Mouse (Mus musculus) liver, embryonic 16.5 days (tissue): ENCODE measurements around the gene Stat5b. TPM values are rescaled to one million over a fixed set of nuclear protein-coding genes. Genes with fewer than 3 reads are reported as not detected.

Experiments used
- ATAC-seq: fragments of 200-750 bp; cut with Nextera tagmentation; 2 replicates; pipeline ENCODE4 v1.8.0; 2017; ENCODE audit warnings: low read depth, mild to moderate bottlenecking, moderate number of reproducible peaks, moderate library complexity
- H3K27ac ChIP-seq: fragments of 300-500 bp; sonication (generic); 2 replicates; pipeline ENCODE4 v1.5.1; 2014; ENCODE audit warnings: mild to moderate bottlenecking, low read length
- H3K27me3 ChIP-seq: fragments of 300-500 bp; sonication (generic); 2 replicates; pipeline ENCODE4 v1.6.1; 2014; ENCODE audit warnings: low read depth, low read length, mixed read lengths; ENCODE audit not compliant: control insufficient read depth, insufficient read depth
- H3K36me3 ChIP-seq: fragments of 300-500 bp; sonication (generic); 2 replicates; pipeline ENCODE4 v1.6.1; 2014; ENCODE audit warnings: mild to moderate bottlenecking; ENCODE audit not compliant: control insufficient read depth, insufficient read depth
- H3K4me1 ChIP-seq: fragments of 300-500 bp; sonication (generic); 2 replicates; pipeline ENCODE4 v1.6.1; 2014; ENCODE audit warnings: low read depth, low read length, mixed read lengths; ENCODE audit not compliant: control insufficient read depth
- H3K4me2 ChIP-seq: fragments of 300-500 bp; sonication (generic); 2 replicates; pipeline ENCODE4 v1.6.1; 2014; ENCODE audit warnings: low read depth, low read length, mixed read lengths
- H3K4me3 ChIP-seq: fragments of 300-500 bp; sonication (generic); 2 replicates; pipeline ENCODE4 v1.5.1; 2014; ENCODE audit warnings: low read depth, mild to moderate bottlenecking, low read length
- H3K9ac ChIP-seq: fragments of 300-500 bp; sonication (generic); 2 replicates; pipeline ENCODE4 v1.6.1; 2014; ENCODE audit warnings: low read depth, low read length
- H3K9me3 ChIP-seq: fragments of 300-500 bp; sonication (generic); replicated peaks from 2 replicates; pipeline ENCODE4 v1.6.1; 2016; ENCODE audit warnings: low read length; ENCODE audit not compliant: control insufficient read depth
- WGBS: fragments of 180-500 bp; shearing (Covaris S2); extraction: QIAGEN DNeasy Blood & Tissue Kit; methylation state at CpG from one replicate; pipeline ENCODE4 v1.1.7; 2014; ENCODE audit not compliant: insufficient replicate concordance; 5-methylcytosine and 5-hydroxymethylcytosine counted together
- polyA plus RNA-seq: library from polyadenylated mRNA; unstranded; fragments of >200 nt; fragmentation: Nextera tagmentation; extraction: Ambion mirVana; gene quantifications from 2 replicates; pipeline ENCODE4 v1.2.1, GENCODE M21; 2015

The Stat5b gene
- polyA plus RNA-seq, 1 experiment from 2014 or later = 22.6 TPM

- H3K27ac ChIP-seq = peak overlapping the region; percentile 73
- no peaks in the 10 kb centered on the region; the same call in 1 of the 2 replicates for H3K27me3 ChIP-seq
- H3K36me3 ChIP-seq = no peaks in the 10 kb centered on the region
- WGBS = under 1% methylated on average over 53 of the region's 55 CpGs
- peak overlapping the region; percentile 68 for H3K4me3 ChIP-seq
- ATAC-seq = peak; percentile 91
- H3K4me2 ChIP-seq = peak overlapping the region; percentile 91
- H3K9ac ChIP-seq = peak overlapping the region; percentile 66
- H3K4me1 ChIP-seq = peaks cover 22% of the 10 kb centered on the region
- H3K9me3 ChIP-seq = no peaks in the 10 kb centered on the region
Measured at GRCm38 (mm10) chr11:100860198-100861048, 9.9 kb upstream of the Stat5b start.

DNA sequence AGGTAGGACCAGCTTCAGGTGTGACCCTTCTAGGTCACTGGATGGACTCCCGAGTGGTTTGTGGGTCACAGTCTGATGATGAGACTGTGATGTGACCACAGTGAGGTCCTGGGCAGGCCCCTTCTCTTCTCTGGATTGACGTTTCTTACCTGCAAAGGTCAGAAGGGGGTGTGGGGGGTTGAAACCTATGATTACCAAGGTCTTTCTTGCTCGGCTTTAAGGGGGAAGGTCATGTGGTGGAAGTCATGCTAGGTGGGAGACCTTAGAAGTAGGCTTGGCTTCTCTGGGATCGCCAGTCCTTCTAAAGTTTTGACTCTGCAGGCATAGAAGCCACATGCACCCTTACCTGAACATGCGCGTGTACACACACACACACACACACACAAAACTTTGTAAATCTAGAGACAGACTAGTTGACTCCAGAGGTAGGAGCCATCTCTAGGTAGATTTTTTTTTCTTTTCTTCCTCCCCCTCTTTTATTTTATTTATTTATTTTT, 9.1 kb upstream of the Stat5b start:
- 50% methylated on average over 6 of the region's 6 CpGs for WGBS
- peak overlapping the region; percentile 68; the same call in 1 of the 2 replicates for H3K4me3 ChIP-seq
- no peaks in the 10 kb centered on the region for H3K36me3 ChIP-seq
- H3K27me3 ChIP-seq = no peaks in the 10 kb centered on the region; the same call in 1 of the 2 replicates
- H3K9me3 ChIP-seq = no peaks in the 10 kb centered on the region
- H3K9ac ChIP-seq = no peak overlapping the region
- ATAC-seq = no peak
- H3K4me2 ChIP-seq = peak overlapping the region; percentile 91
- no peak overlapping the region for H3K27ac ChIP-seq
- H3K4me1 ChIP-seq = peaks cover 22% of the 10 kb centered on the region

DNA sequence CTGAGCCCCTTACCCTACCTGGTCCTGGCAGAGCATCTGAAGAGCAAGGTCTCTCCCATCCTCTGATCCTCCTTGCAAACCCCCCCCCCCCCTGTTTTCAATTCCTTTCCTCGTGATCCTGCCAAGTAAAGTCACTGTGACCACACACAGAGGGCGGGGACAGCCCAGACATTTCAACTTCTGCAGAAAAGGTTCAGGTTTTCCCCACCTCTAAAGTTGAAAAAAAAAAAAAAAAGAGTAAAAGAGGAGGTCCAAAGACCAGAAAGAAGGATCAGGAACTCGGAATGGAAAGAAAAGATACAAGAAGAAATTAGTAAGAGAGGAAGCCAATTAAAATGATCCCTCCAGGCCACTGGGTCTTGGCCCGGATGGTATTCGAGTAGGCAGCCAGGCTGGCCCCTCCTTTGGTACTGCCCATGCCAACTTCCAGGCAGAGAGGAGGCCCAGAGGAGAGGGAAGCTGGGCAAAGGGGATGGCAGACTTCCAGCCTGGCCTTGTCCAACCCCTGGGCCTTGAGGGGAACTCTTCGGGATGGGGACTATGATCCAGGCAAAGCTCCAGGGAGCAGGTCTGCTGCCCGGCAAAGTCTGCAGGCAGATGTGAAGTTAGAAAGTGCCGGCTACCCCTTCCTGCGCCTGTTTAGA, 8.5 kb upstream of the Stat5b start, which contains the start of gene Stat5a:
TSS of gene Stat5a (plus strand) at position 417 of the 644 bp plus-strand sequence.
- Histone ChIP-seq H3K9ac (peak within 1 kb of the TSS; percentile 66), H3K4me2 (peak within 1 kb of the TSS; percentile 91), H3K4me3 (peak within 1 kb of the TSS; percentile 68), H3K27me3 (no peaks in the 10 kb centered on the region; the same call in 1 of the 2 replicates), H3K9me3 (no peaks in the 10 kb centered on the region), H3K27ac (no peak within 1 kb of the TSS; the same call in 1 of the 2 replicates), H3K36me3 (no peaks in the 10 kb centered on the region), H3K4me1 (peaks cover 26% of the 10 kb centered on the region)
- 61% methylated on average over 9 of the region's 9 CpGs for WGBS
- ATAC-seq = no peak

DNA sequence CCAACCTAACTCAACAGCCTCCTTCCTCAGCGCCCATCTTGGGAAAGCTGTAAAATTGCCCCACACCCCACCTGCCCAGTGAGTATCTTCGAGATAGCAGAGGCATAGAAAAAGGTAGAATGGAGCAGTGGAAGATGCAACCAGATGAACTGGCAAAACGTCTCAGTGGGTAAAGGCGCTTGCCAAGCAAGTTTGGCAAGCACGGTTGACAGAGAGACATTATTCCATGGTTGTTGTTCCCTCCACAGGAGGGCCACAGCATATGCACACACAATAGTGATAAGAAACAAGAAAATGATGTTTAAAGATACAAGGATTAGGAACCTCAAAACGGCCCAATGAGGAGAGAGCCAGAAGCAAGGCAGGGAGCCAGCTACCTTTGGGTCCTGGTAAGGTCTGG, 7.4 kb upstream of the Stat5b start:
- WGBS = 50% methylated on average over 6 of the region's 6 CpGs
- Histone ChIP-seq H3K9me3 (no peaks in the 10 kb centered on the region), H3K27me3 (peaks cover 2% of the 10 kb centered on the region; the same call in 1 of the 2 replicates), H3K4me3 (no peak overlapping the region), H3K4me2 (no peak overlapping the region), H3K27ac (no peak overlapping the region), H3K36me3 (no peaks in the 10 kb centered on the region), H3K9ac (no peak overlapping the region), H3K4me1 (peaks cover 27% of the 10 kb centered on the region)
- ATAC-seq = no peak

GRCm38 (mm10) chr11:100855178-100855577, 4.7 kb upstream of the Stat5b start:
- no peaks in the 10 kb centered on the region for H3K9me3 ChIP-seq
- no peak overlapping the region for H3K9ac ChIP-seq
- 71% methylated on average over 4 of the region's 4 CpGs for WGBS
- H3K4me2 ChIP-seq = no peak overlapping the region
- H3K4me3 ChIP-seq = no peak overlapping the region
- H3K27ac ChIP-seq = no peak overlapping the region
- peaks cover 18% of the 10 kb centered on the region for H3K4me1 ChIP-seq
- no peaks in the 10 kb centered on the region for H3K36me3 ChIP-seq
- ATAC-seq = no peak
- peaks cover 2% of the 10 kb centered on the region; the same call in 1 of the 2 replicates for H3K27me3 ChIP-seq

- no peaks in the 10 kb centered on the region for H3K36me3 ChIP-seq
- no peak overlapping the region for H3K9ac ChIP-seq
- ATAC-seq = no peak
- WGBS = 71% methylated on average over 4 of the region's 4 CpGs
- no peak overlapping the region for H3K4me3 ChIP-seq
- H3K27me3 ChIP-seq = peaks cover 2% of the 10 kb centered on the region; the same call in 1 of the 2 replicates
- peaks cover 14% of the 10 kb centered on the region for H3K4me1 ChIP-seq
- no peaks in the 10 kb centered on the region for H3K9me3 ChIP-seq
- H3K27ac ChIP-seq = no peak overlapping the region
- no peak overlapping the region for H3K4me2 ChIP-seq
Measured at GRCm38 (mm10) chr11:100854268-100854667, 3.7 kb upstream of the Stat5b start.

- H3K9me3 ChIP-seq = no peaks in the 10 kb centered on the region
- no peaks in the 10 kb centered on the region for H3K36me3 ChIP-seq
- H3K9ac ChIP-seq = no peak overlapping the region
- H3K4me2 ChIP-seq = no peak overlapping the region
- H3K4me3 ChIP-seq = no peak overlapping the region
- H3K4me1 ChIP-seq = peaks cover 27% of the 10 kb centered on the region
- H3K27me3 ChIP-seq = peaks cover 2% of the 10 kb centered on the region; the same call in 1 of the 2 replicates
- no peak overlapping the region for H3K27ac ChIP-seq
- no peak for ATAC-seq
- 56% methylated on average over 5 of the region's 5 CpGs for WGBS
Measured at GRCm38 (mm10) chr11:100853018-100853417, 2.5 kb upstream of the Stat5b start.

DNA sequence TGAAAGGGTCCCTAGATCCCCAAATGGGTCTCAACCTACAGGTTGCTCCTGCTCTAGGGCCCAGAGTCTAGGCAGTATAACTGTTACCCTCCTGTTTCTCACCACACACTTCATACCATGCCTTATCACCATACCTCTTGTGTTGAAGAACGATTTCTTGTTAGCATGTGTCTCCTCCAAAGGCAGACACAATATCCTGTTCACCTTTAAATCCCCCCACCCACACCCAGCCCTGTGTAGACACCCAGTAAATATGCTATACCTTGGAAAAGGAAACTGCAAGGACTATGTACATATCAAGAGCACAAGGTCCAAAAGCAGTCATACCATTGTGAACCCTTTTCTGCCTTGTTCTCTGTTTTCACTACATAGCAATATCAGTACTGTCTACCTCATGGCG, 1.6 kb upstream of the Stat5b start:
- H3K4me1 ChIP-seq = peaks cover 33% of the 10 kb centered on the region
- no peak overlapping the region for H3K4me2 ChIP-seq
- H3K27me3 ChIP-seq = peaks cover 2% of the 10 kb centered on the region; the same call in 1 of the 2 replicates
- no peak overlapping the region for H3K9ac ChIP-seq
- no peak overlapping the region for H3K27ac ChIP-seq
- H3K4me3 ChIP-seq = no peak overlapping the region
- no peak for ATAC-seq
- 48% methylated on average over 2 of the region's 2 CpGs for WGBS
- H3K9me3 ChIP-seq = no peaks in the 10 kb centered on the region
- no peaks in the 10 kb centered on the region for H3K36me3 ChIP-seq
